Mouse (Mus musculus): ENCODE results near the gene Cd101.
A peak's percentile ranks its signal among the peaks of the same experiment; 100 is the strongest.

Cd101 gene

GRCm38 (mm10) chr3:101029339-101029738 is at the start of gene Cd101:
Gene Cd101 (minus strand): TSS chr3:101029556.
- DNase-seq (ENCODE audit: low read depth, low spot score): no peak

GRCm38 (mm10) chr3:101078344-101078743 is 49.0 kb upstream of the Cd101 start:
- no peak for DNase-seq (ENCODE audit: low read depth, low spot score)

- DNase-seq (ENCODE audit: low read depth, low spot score): no peak
Measured at GRCm38 (mm10) chr3:101077710-101078100, 48.3 kb upstream of the Cd101 start.

- no peak for DNase-seq (ENCODE audit: low read depth, low spot score)
Measured at GRCm38 (mm10) chr3:101076966-101077709, 47.8 kb upstream of the Cd101 start.

GRCm38 (mm10) chr3:101075866-101076265 is 46.5 kb upstream of the Cd101 start:
- no peak for DNase-seq (ENCODE audit: low read depth, low spot score)

- peak; percentile 29 for DNase-seq (ENCODE audit: low read depth, low spot score)
Measured at GRCm38 (mm10) chr3:101073384-101073783, 44.0 kb upstream of the Cd101 start.

GRCm38 (mm10) chr3:101072506-101073215 is 43.3 kb upstream of the Cd101 start:
- DNase-seq (ENCODE audit: low read depth, low spot score): no peak

- no peak for DNase-seq (ENCODE audit: low read depth, low spot score)
Measured at GRCm38 (mm10) chr3:101071576-101071975, 42.2 kb upstream of the Cd101 start.

- no peak for DNase-seq (ENCODE audit: low read depth, low spot score)
Measured at GRCm38 (mm10) chr3:101070796-101071235, 41.5 kb upstream of the Cd101 start.

- peak; percentile 58 for DNase-seq (ENCODE audit: low read depth, low spot score)
Measured at GRCm38 (mm10) chr3:101070230-101070795, 41.0 kb upstream of the Cd101 start.

- DNase-seq (ENCODE audit: low read depth, low spot score): no peak
Measured at GRCm38 (mm10) chr3:101068701-101069100, 39.3 kb upstream of the Cd101 start.

GRCm38 (mm10) chr3:101066175-101066574 is 36.8 kb upstream of the Cd101 start:
- no peak for DNase-seq (ENCODE audit: low read depth, low spot score)

GRCm38 (mm10) chr3:101061865-101062585 is 32.7 kb upstream of the Cd101 start:
- DNase-seq (ENCODE audit: low read depth, low spot score): peak; percentile 85

GRCm38 (mm10) chr3:101059214-101059613 is 29.9 kb upstream of the Cd101 start:
- peak; percentile 67 for DNase-seq (ENCODE audit: low read depth, low spot score)

GRCm38 (mm10) chr3:101058203-101058602 is 28.8 kb upstream of the Cd101 start:
- DNase-seq (ENCODE audit: low read depth, low spot score): no peak

GRCm38 (mm10) chr3:101055216-101055615 is 25.9 kb upstream of the Cd101 start:
- DNase-seq (ENCODE audit: low read depth, low spot score): no peak

- DNase-seq (ENCODE audit: low read depth, low spot score): no peak
Measured at GRCm38 (mm10) chr3:101051601-101052000, 22.2 kb upstream of the Cd101 start.

GRCm38 (mm10) chr3:101049997-101050396 is 20.6 kb upstream of the Cd101 start:
- peak; percentile 45 for DNase-seq (ENCODE audit: low read depth, low spot score)

GRCm38 (mm10) chr3:101048781-101049180 is 19.4 kb upstream of the Cd101 start:
- DNase-seq (ENCODE audit: low read depth, low spot score): no peak

GRCm38 (mm10) chr3:101047586-101048275 is 18.4 kb upstream of the Cd101 start:
- peak; percentile 93 for DNase-seq (ENCODE audit: low read depth, low spot score)

GRCm38 (mm10) chr3:101045431-101045830 is 16.1 kb upstream of the Cd101 start:
- DNase-seq (ENCODE audit: low read depth, low spot score): no peak
